Mouse (Mus musculus): ENCODE measurements at regions not wholly inside any gene's neighbourhood (a gene's known extent, or its start where the extent isn't known, plus 50 kb on each side); places are given as distances from the start of the nearest gene placed in this dataset.

GRCm38 (mm10) chr15:68535297-68536054 lies 2034.8 kb upstream of the Lrrc6 start:
- H3K27me3 ChIP-seq (ENCODE audit: control insufficient read depth in 1 of 2, insufficient read depth in 2 of 2, low read length in 2 of 2), result no peaks in the 10 kb centered on the region
- no peak overlapping the region for H3K27ac ChIP-seq (ENCODE audit: control insufficient read depth, low read depth, low read length)
- TF ChIP-seq EP300 (IDR thresholded peaks at IDR 0.05; ENCODE audit: low read depth in 1 of 2, low read length in 2 of 2), result no peak
- TF ChIP-seq ETS1 (IDR thresholded peaks at IDR 0.05; ENCODE audit: low read depth, low read length), result no peak
- no peak for TF ChIP-seq ZNF384 (IDR thresholded peaks at IDR 0.05; ENCODE audit: low read depth, low read length)
- no peak for TF ChIP-seq CHD2 (IDR thresholded peaks at IDR 0.05; ENCODE audit: low read length)
- TF ChIP-seq TAL1 (IDR thresholded peaks at IDR 0.05; ENCODE audit: low read length), result no peak
- no peak for TF ChIP-seq GATA1 (IDR thresholded peaks at IDR 0.05; ENCODE audit: low read depth, low read length)
- no peak for TF ChIP-seq HCFC1 (IDR thresholded peaks at IDR 0.05; ENCODE audit: low read depth, low read length)
- TF ChIP-seq GABPA (IDR thresholded peaks at IDR 0.05; ENCODE audit: low read depth, low read length), result no peak
- no peak for TF ChIP-seq NRF1 (IDR thresholded peaks at IDR 0.05; ENCODE audit: insufficient read depth, low read depth, low read length, poor library complexity, severe bottlenecking)
- TF ChIP-seq KAT2A (conservative IDR thresholded peaks at IDR 0.05; ENCODE audit: low read depth, low read length), result no peak
- TF ChIP-seq POLR2AphosphoS2 (IDR thresholded peaks at IDR 0.05; ENCODE audit: low read length), result no peak
- no peak for TF ChIP-seq MYB (IDR thresholded peaks at IDR 0.05; ENCODE audit: low read depth, low read length)
- TF ChIP-seq RCOR1 (IDR thresholded peaks at IDR 0.05; ENCODE audit: low read depth, low read length), result no peak
- no peak for TF ChIP-seq TBP (IDR thresholded peaks at IDR 0.05; ENCODE audit: low read depth, low read length)
- TF ChIP-seq UBTF (IDR thresholded peaks at IDR 0.05; ENCODE audit: borderline replicate concordance, insufficient read depth, low read depth, low read length), result no peak
- TF ChIP-seq CHD1 (IDR thresholded peaks at IDR 0.05; ENCODE audit: low read depth, low read length), result no peak
- TF ChIP-seq ZMIZ1 (IDR thresholded peaks at IDR 0.05; ENCODE audit: low read depth, low read length), result no peak

GRCm38 (mm10) chr15:68520759-68521158 lies 2020.0 kb upstream of the Lrrc6 start:
- Histone ChIP-seq H3K36me3 (ENCODE audit: control insufficient read depth in 1 of 2, insufficient read depth in 2 of 2, low read length in 2 of 2) (no peaks in the 10 kb centered on the region), H3K9me3 (replicated peaks; ENCODE audit: insufficient read depth, low read length) (no peaks in the 10 kb centered on the region), H3K27me3 (ENCODE audit: control insufficient read depth in 1 of 2, insufficient read depth in 2 of 2, low read length in 2 of 2) (no peaks in the 10 kb centered on the region), H3K4me1 (ENCODE audit: control insufficient read depth in 1 of 2, insufficient read depth in 2 of 2, low read length in 2 of 2) (no peaks in the 10 kb centered on the region), H3K4me3 (ENCODE audit: control insufficient read depth in 1 of 2, insufficient read depth in 1 of 2, low read depth in 2 of 2, low read length in 2 of 2) (no peak overlapping the region), H3K9ac (ENCODE audit: control insufficient read depth, low read depth, low read length, poor library complexity, severe bottlenecking) (no peak overlapping the region), H3K27ac (ENCODE audit: control insufficient read depth, low read depth, low read length) (no peak overlapping the region), H3K79me2 (ENCODE audit: control insufficient read depth, insufficient read depth, low read length, poor library complexity) (no peaks in the 10 kb centered on the region)
- TF ChIP-seq ZC3H11A (IDR thresholded peaks at IDR 0.05; ENCODE audit: low read depth, low read length), result no peak
- TF ChIP-seq POLR2AphosphoS2 (IDR thresholded peaks at IDR 0.05; ENCODE audit: low read length), result no peak
- no peak for TF ChIP-seq KAT2A (conservative IDR thresholded peaks at IDR 0.05; ENCODE audit: low read depth, low read length)
- DNase-seq (ENCODE audit: low read depth, low spot score), result no peak

More at GRCm38 (mm10) chr15:68535297-68536054, 2034.8 kb upstream of the Lrrc6 start:
- DNase-seq (ENCODE audit: low read depth, low spot score), result no peak
- no peak overlapping the region for H3K4me3 ChIP-seq (ENCODE audit: control insufficient read depth in 1 of 2, insufficient read depth in 1 of 2, low read depth in 2 of 2, low read length in 2 of 2)
- H3K9me3 ChIP-seq (replicated peaks; ENCODE audit: insufficient read depth, low read length), result no peaks in the 10 kb centered on the region
- no peaks in the 10 kb centered on the region for H3K36me3 ChIP-seq (ENCODE audit: control insufficient read depth in 1 of 2, insufficient read depth in 2 of 2, low read length in 2 of 2)
- H3K9ac ChIP-seq (ENCODE audit: control insufficient read depth, low read depth, low read length, poor library complexity, severe bottlenecking), result no peak overlapping the region
- no peaks in the 10 kb centered on the region for H3K79me2 ChIP-seq (ENCODE audit: control insufficient read depth, insufficient read depth, low read length, poor library complexity)
- H3K4me1 ChIP-seq (ENCODE audit: control insufficient read depth in 1 of 2, insufficient read depth in 2 of 2, low read length in 2 of 2), result no peaks in the 10 kb centered on the region

Measured in MEL (cell line).